Mouse (Mus musculus) myocyte (in vitro differentiated cells): ENCODE measurements around the gene Mybph. TPM values are rescaled to one million over a fixed set of nuclear protein-coding genes. Genes with fewer than 3 reads are reported as not detected.

Experiments
- H3K27me3 ChIP-seq: one replicate; pipeline ENCODE4 v1.6.1; 2011; ENCODE audit not compliant: control insufficient read depth, insufficient read depth, insufficient read length
- H3K36me3 ChIP-seq: one replicate; pipeline ENCODE4 v1.6.1; 2011; ENCODE audit not compliant: control insufficient read depth, insufficient read depth
- H3K4me2 ChIP-seq: one replicate; pipeline ENCODE4 v1.6.1; 2011; ENCODE audit warnings: low read depth, control low read depth
- H3K4me3 ChIP-seq: one replicate; pipeline ENCODE4 v1.5.1; 2011; ENCODE audit warnings: mild to moderate bottlenecking, control low read depth, moderate library complexity
- H3K79me2 ChIP-seq: one replicate; pipeline ENCODE4 v1.6.1; 2011; ENCODE audit not compliant: control insufficient read depth, insufficient read depth
- H3ac ChIP-seq: one replicate; pipeline ENCODE4 v1.6.1; 2011; ENCODE audit not compliant: control insufficient read depth, insufficient read length
- CEBPB ChIP-seq: IDR thresholded peaks from 2 replicates; pipeline ENCODE4 v1.6.1; 2011; ENCODE audit warnings: mild to moderate bottlenecking, moderate library complexity; ENCODE audit not compliant: poor library complexity, insufficient read depth, severe bottlenecking
- E2F4 ChIP-seq: IDR thresholded peaks from one replicate; pipeline ENCODE4 v1.6.1; 2011; ENCODE audit warnings: mild to moderate bottlenecking, control low read depth, moderate library complexity; ENCODE audit not compliant: insufficient read depth
- MAX ChIP-seq: IDR thresholded peaks from one replicate; pipeline ENCODE4 v1.6.1; 2011; ENCODE audit warnings: low read depth, mild to moderate bottlenecking, control low read depth
- MYOD1 ChIP-seq, 3 experiments: IDR thresholded peaks; one replicate each; pipeline ENCODE4 v1.6.1; 2011; ENCODE audit warnings: control low read depth in 2 of 3, low read depth in 2 of 3, mild to moderate bottlenecking in 2 of 3, moderate library complexity in 1 of 3; ENCODE audit not compliant: insufficient read length in 2 of 3, control insufficient read depth in 1 of 3
- MYOG ChIP-seq, 3 experiments: IDR thresholded peaks; one replicate each; pipeline ENCODE4 v1.6.1; 2011; ENCODE audit warnings: control low read depth in 2 of 3, low read depth in 2 of 3, mild to moderate bottlenecking in 2 of 3; ENCODE audit not compliant: insufficient read length in 2 of 3, control insufficient read depth in 1 of 3, insufficient read depth in 1 of 3
- POLR2A ChIP-seq: IDR thresholded peaks from one replicate; pipeline ENCODE4 v1.6.1; 2011; ENCODE audit warnings: low read depth, mild to moderate bottlenecking, control low read depth, moderate library complexity; ENCODE audit not compliant: insufficient read length
- POLR2AphosphoS2 ChIP-seq: IDR thresholded peaks from one replicate; pipeline ENCODE4 v1.6.1; 2011; ENCODE audit warnings: low read depth, control low read depth; ENCODE audit not compliant: insufficient read length
- REST ChIP-seq: IDR thresholded peaks from one replicate; pipeline ENCODE4 v1.6.1; 2011; ENCODE audit warnings: mild to moderate bottlenecking, control low read depth, moderate library complexity; ENCODE audit not compliant: insufficient read depth, insufficient read length
- SRF ChIP-seq: IDR thresholded peaks from one replicate; pipeline ENCODE4 v1.6.1; 2011; ENCODE audit warnings: low read depth; ENCODE audit not compliant: control insufficient read depth, insufficient read length
- TCF12 ChIP-seq: IDR thresholded peaks from one replicate; pipeline ENCODE4 v1.6.1; 2011; ENCODE audit warnings: mild to moderate bottlenecking, control low read depth; ENCODE audit not compliant: poor library complexity, insufficient read depth, severe bottlenecking
- TCF3 ChIP-seq: IDR thresholded peaks from one replicate; pipeline ENCODE4 v1.6.1; 2011; ENCODE audit warnings: low read depth, control low read depth; ENCODE audit not compliant: insufficient read length
- USF1 ChIP-seq: IDR thresholded peaks from one replicate; pipeline ENCODE4 v1.6.1; 2011; ENCODE audit warnings: low read depth, mild to moderate bottlenecking, control low read depth, moderate library complexity
- polyA plus RNA-seq: library from polyadenylated mRNA; unstranded; fragments of >200 nt; fragmentation: generic; extraction: Trizol; gene quantifications from one replicate; pipeline ENCODE4 v1.2.1, GENCODE M21; 2012; ENCODE audit warnings: missing spikeins

Mybph gene
- polyA plus RNA-seq, 1 experiment, result 1,516 TPM

DNA sequence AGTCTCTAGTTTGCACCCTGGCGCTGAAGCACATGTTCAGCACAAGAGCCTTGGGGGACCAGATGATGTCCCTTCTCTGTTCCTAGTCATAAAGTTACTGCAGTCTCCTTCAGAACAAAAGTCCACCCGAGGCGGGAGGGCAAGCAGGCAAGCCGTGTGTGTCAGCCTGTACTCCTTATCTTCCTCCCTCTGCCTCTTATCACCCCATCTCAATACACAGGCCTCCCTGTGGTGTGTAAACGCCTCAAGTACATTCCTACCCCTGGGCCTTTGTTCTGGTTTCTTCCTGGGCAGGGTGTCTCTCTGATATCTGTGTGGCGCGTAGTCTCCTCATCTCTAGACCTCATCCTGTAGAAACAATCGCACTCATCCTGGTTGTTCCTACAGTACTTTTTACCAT lies 33.5 kb downstream of the Mybph start:
- no peaks in the 10 kb centered on the region for H3K36me3 ChIP-seq
- peaks cover 28% of the 10 kb centered on the region for H3K27me3 ChIP-seq
- H3K79me2 ChIP-seq, result no peaks in the 10 kb centered on the region
- H3K4me2 ChIP-seq, result no peak overlapping the region
- H3ac ChIP-seq, result no peak overlapping the region
- H3K4me3 ChIP-seq, result no peak overlapping the region
- TF ChIP-seq POLR2AphosphoS2 (no peak), TCF12 (no peak), POLR2A (no peak), MAX (no peak), TCF3 (no peak)

DNA sequence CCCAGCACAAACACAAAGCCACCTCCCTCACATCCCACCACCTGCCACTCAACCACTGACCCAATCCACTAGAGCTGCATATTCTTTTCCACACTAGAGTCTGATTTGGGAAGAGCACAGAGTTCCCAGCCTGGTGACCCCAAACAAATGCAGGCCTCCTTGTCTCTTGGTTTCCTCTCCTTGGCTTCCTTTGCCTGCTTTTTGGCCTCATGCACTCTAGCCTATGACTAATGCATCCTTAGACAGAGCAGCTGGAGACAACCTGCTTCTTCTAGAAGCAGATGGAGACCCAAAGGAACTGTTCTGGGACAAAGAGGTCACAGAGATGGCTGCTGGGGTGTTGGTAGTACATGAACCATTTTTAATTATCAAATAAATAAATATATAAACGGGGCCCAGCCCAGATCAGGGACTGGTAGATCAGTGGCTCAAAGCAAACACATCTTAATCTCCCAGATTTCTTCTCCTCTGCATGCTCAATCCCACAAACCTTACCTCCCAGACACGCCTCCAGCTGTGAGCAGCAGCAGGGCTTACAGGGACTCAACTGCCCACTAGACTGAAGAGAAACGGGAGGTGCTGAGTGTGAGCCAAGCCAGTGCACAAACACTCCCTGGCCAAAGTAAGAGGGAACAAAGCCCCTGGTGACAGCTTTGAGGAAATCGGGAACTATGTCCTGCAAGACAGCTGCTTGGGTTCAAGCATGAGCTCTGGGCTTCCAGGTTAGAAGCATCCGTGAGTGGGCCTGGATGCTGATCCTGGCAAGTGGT lies 36.7 kb downstream of the Mybph start:
- Histone ChIP-seq H3K4me3 (no peak overlapping the region), H3K79me2 (no peaks in the 10 kb centered on the region), H3K36me3 (no peaks in the 10 kb centered on the region), H3ac (no peak overlapping the region), H3K4me2 (no peak overlapping the region), H3K27me3 (peaks cover 37% of the 10 kb centered on the region)
- no peak for TF ChIP-seq POLR2AphosphoS2
- no peak for TF ChIP-seq E2F4

DNA sequence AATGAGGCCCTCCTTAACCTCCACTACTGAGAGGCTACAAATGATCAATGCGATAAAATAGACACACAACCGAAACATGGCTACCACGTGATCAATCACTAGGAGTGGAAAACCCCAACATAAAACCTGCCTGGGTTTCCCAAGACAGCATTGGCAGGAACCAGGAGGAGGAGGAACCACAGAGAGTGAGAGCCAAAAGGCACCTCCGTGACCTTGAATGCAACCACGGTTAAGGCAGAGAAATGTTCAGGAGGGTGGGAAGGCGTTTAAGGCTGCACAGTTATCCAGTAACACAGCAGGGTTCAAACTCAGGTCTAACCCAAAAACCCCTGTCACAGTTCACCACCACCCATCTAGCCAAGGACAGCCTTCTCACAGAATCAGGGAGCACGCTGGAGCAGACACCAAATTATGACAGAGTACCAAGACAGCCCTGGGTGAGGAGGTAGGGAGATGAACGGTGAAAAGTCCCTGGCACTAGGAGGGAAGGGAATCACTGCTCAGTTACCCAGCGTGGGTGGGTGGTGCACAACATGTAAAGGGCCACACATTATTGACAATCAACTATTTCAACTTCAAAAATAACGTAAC lies 37.5 kb downstream of the Mybph start:
- TF ChIP-seq SRF (no peak), TCF3 (no peak), E2F4 (no peak), MYOD1 (IDR thresholded peaks at IDR 0.05; ENCODE audit: control insufficient read depth in 1 of 3, insufficient read length in 2 of 3, low read depth in 2 of 3) (no peak), REST (no peak), CEBPB (no peak), MYOG (IDR thresholded peaks at IDR 0.05; ENCODE audit: control insufficient read depth in 1 of 3, insufficient read depth in 1 of 3, insufficient read length in 2 of 3, low read depth in 2 of 3) (no peak), TCF12 (no peak), USF1 (no peak), POLR2AphosphoS2 (no peak), MAX (no peak), POLR2A (no peak)
- Histone ChIP-seq H3ac (no peak overlapping the region), H3K4me3 (no peak overlapping the region), H3K4me2 (no peak overlapping the region), H3K27me3 (peaks cover 45% of the 10 kb centered on the region), H3K79me2 (no peaks in the 10 kb centered on the region), H3K36me3 (no peaks in the 10 kb centered on the region)

DNA sequence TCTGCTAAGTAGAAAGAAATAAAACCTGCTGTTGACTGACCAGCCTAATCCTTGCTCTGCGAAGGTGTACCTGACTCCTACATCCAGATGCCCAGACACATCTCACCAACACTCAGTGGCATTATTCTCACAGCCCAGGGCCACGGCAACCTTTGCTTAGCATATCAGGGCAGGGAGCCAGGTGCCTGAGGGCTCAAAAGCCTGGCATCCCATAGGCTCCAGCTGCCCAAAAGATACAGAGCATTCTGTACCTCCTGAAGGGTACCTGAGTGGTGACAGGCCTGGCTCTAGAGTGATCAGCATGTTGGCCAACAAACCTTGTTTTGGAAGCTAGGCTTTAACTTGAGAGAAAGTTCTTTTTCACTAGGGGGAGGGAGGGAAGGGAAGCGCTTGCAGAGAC lies 38.0 kb downstream of the Mybph start:
- Histone ChIP-seq H3K27me3 (peaks cover 46% of the 10 kb centered on the region), H3K36me3 (no peaks in the 10 kb centered on the region), H3K79me2 (no peaks in the 10 kb centered on the region), H3ac (no peak overlapping the region), H3K4me3 (no peak overlapping the region), H3K4me2 (no peak overlapping the region)
- TF ChIP-seq MAX (no peak), REST (no peak), E2F4 (no peak), SRF (no peak), TCF12 (no peak), MYOD1 (IDR thresholded peaks at IDR 0.05; ENCODE audit: control insufficient read depth in 1 of 3, insufficient read length in 2 of 3, low read depth in 2 of 3) (no peak)

DNA sequence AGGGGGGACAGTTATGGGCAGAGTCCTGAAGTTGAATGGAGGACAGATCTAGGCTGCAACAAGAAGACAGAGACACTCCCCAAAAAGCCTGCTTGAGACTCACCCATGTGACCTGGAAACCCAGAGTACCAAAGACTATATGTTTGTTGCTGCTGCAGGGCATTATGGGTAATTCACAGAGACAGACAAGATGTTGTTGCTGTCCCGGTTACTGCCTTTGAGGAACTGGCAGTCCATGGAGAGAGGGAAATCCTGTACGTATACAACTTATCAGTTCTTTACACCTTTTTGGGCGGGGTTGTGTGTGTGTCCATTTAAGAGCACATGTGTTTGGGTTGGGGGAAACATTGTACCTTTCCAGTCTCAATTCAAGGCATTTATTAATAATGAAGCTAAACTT lies 38.4 kb downstream of the Mybph start:
- no peak overlapping the region for H3K4me2 ChIP-seq
- no peak overlapping the region for H3K4me3 ChIP-seq
- no peaks in the 10 kb centered on the region for H3K36me3 ChIP-seq
- H3ac ChIP-seq, result no peak overlapping the region
- no peak for TF ChIP-seq REST
- no peak for TF ChIP-seq MAX
- TF ChIP-seq POLR2A, result no peak
- no peak for TF ChIP-seq SRF
- H3K27me3 ChIP-seq, result peaks cover 46% of the 10 kb centered on the region
- H3K79me2 ChIP-seq, result no peaks in the 10 kb centered on the region

DNA sequence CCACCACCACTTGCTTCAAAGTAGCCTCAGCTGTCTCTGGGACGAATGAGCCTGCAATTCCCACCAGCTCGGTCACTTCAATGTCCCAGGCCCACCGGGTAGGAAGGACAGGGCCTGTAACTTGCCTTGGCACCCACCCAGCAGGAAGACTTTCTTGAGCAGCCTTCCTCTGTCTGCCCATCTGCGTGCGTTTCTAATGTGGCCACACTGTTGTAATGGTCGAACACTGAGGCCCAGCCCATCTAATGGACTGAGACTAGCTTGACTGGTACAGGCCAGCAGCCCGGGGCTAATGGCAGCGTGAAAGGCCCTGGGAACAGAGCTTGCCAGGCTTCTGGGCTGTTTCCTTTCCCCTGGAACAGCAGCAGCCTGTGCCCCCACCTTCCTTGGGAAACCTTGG lies 39.1 kb downstream of the Mybph start:
- Histone ChIP-seq H3K4me3 (no peak overlapping the region), H3ac (no peak overlapping the region), H3K4me2 (no peak overlapping the region), H3K27me3 (peaks cover 51% of the 10 kb centered on the region), H3K79me2 (no peaks in the 10 kb centered on the region), H3K36me3 (no peaks in the 10 kb centered on the region)
- no peak for TF ChIP-seq MYOG (IDR thresholded peaks at IDR 0.05; ENCODE audit: control insufficient read depth in 1 of 3, insufficient read depth in 1 of 3, insufficient read length in 2 of 3, low read depth in 2 of 3)
- TF ChIP-seq POLR2AphosphoS2, result no peak
- TF ChIP-seq POLR2A, result no peak
- TF ChIP-seq CEBPB, result no peak
- no peak for TF ChIP-seq MYOD1 (IDR thresholded peaks at IDR 0.05; ENCODE audit: control insufficient read depth in 1 of 3, insufficient read length in 2 of 3, low read depth in 2 of 3)
- no peak for TF ChIP-seq REST
- no peak for TF ChIP-seq MAX
- TF ChIP-seq TCF3, result no peak
- TF ChIP-seq SRF, result no peak
- no peak for TF ChIP-seq TCF12
- no peak for TF ChIP-seq USF1
- no peak for TF ChIP-seq E2F4
